Mouse (Mus musculus) hindbrain, embryonic 13.5 days (tissue): ENCODE results near the gene Ptprn2. TPM values are rescaled to one million over a fixed set of nuclear protein-coding genes. Genes with fewer than 3 reads are reported as not detected.

Experiments used
- ATAC-seq: fragments of 200-750 bp; cut with Nextera tagmentation; 2 replicates; pipeline ENCODE4 v1.8.0; 2017; ENCODE audit warnings: moderate TSS enrichment; ENCODE audit not compliant: low FRiP score
- H3K27ac ChIP-seq: fragments of 300-500 bp; sonication (generic); 2 replicates; pipeline ENCODE4 v1.5.1; 2015; ENCODE audit warnings: inconsistent platforms, mild to moderate bottlenecking, moderate library complexity
- H3K27me3 ChIP-seq: fragments of 300-500 bp; sonication (generic); 2 replicates; pipeline ENCODE4 v1.6.1; 2015; ENCODE audit warnings: mild to moderate bottlenecking, inconsistent platforms
- H3K36me3 ChIP-seq: fragments of 300-500 bp; sonication (generic); 2 replicates; pipeline ENCODE4 v1.6.1; 2015; ENCODE audit warnings: mild to moderate bottlenecking, inconsistent platforms
- H3K4me1 ChIP-seq: fragments of 300-500 bp; sonication (generic); replicated peaks from 2 replicates; pipeline ENCODE4 v1.6.1; 2015; ENCODE audit warnings: inconsistent platforms
- H3K4me2 ChIP-seq: fragments of 300-500 bp; sonication (generic); 2 replicates; pipeline ENCODE4 v1.6.1; 2015; ENCODE audit warnings: inconsistent platforms, mild to moderate bottlenecking, moderate library complexity
- H3K4me3 ChIP-seq: fragments of 300-500 bp; sonication (generic); 2 replicates; pipeline ENCODE4 v1.5.1; 2015; ENCODE audit warnings: mild to moderate bottlenecking, inconsistent platforms
- H3K9ac ChIP-seq: fragments of 300-500 bp; sonication (generic); 2 replicates; pipeline ENCODE4 v1.6.1; 2015; ENCODE audit warnings: mild to moderate bottlenecking, inconsistent platforms
- H3K9me3 ChIP-seq: fragments of 300-500 bp; sonication (generic); 2 replicates; pipeline ENCODE4 v1.6.1; 2016; ENCODE audit warnings: inconsistent platforms
- WGBS: fragments of 180-500 bp; shearing (Covaris S2); methylation state at CpG from one replicate; pipeline ENCODE4 v1.1.7; 2015; 5-methylcytosine and 5-hydroxymethylcytosine counted together
- polyA plus RNA-seq: library from polyadenylated mRNA; unstranded; fragments of >200 nt; fragmentation: Nextera tagmentation; extraction: Ambion mirVana; gene quantifications from 2 replicates; pipeline ENCODE4 v1.2.1, GENCODE M21; 2015

Gene Ptprn2
- polyA plus RNA-seq, 1 experiment from 2014 or later = 10.3 TPM

DNA sequence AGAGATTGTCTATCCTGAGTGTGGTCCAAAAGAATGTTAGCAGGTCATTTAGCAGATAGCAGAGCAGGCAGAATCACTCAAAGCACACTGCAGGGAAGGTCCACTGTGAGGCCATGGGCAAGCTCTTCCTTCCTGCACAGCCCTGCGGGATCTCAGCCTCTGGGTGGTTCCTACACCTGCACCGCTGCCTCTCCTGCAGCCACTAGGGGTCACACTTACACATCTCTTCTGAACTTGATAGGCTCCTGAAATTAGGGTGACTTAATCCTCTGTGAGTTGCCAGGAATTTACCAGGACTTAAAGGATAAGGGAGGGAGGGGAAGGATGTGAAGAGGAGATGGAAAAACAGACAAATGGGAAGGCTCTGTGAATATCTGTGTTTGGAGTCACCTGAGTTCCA is 549.7 kb downstream of the Ptprn2 start:
- peak; percentile 46; the same call in 1 of the 2 replicates for ATAC-seq
- Histone ChIP-seq H3K27ac (no peak overlapping the region), H3K4me1 (peaks cover 9% of the 10 kb centered on the region; the same call in 1 of the 2 replicates), H3K9me3 (no peaks in the 10 kb centered on the region), H3K4me3 (no peak overlapping the region), H3K36me3 (no peaks in the 10 kb centered on the region), H3K27me3 (0 out of 2 replicates have a peak, but pooled peaks cover 3% of the 10 kb centered on the region), H3K4me2 (no peak overlapping the region), H3K9ac (no peak overlapping the region)
- WGBS = 5% methylated on average over 2 of the region's 2 CpGs

GRCm38 (mm10) chr12:117039411-117039810 is 553.9 kb downstream of the Ptprn2 start:
- Histone ChIP-seq H3K4me1 (peaks cover 9% of the 10 kb centered on the region; the same call in 1 of the 2 replicates), H3K4me2 (no peak overlapping the region), H3K4me3 (no peak overlapping the region), H3K9me3 (no peaks in the 10 kb centered on the region), H3K36me3 (no peaks in the 10 kb centered on the region), H3K27me3 (0 out of 2 replicates have a peak, but pooled peaks cover 3% of the 10 kb centered on the region), H3K27ac (peak overlapping the region; percentile 4; the same call in 1 of the 2 replicates), H3K9ac (no peak overlapping the region)
- no peak; the same call in 1 of the 2 replicates for ATAC-seq
- WGBS = 8% methylated on average over 3 of the region's 3 CpGs

DNA sequence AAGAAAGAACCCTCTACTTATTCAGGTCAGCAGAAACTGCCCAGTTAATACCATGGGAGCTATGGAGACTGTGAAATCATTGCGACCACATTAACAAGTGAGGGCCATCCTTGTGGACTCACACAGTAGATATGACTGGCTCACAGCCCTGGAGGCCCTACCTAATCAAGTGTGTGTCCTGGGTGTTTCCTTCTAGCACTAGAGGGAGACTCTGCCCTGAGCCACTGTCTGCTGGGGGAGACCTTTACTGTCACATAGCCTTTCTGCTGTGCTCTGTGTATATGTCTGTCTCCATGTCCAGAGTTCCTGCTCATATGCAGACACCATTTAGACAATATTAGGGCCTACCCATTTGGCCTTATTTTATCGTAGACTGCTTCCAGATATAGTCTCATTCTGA is 555.9 kb downstream of the Ptprn2 start:
- Histone ChIP-seq H3K36me3 (no peaks in the 10 kb centered on the region), H3K4me1 (0 out of 2 replicates have a peak, but pooled peaks cover 4% of the 10 kb centered on the region), H3K4me2 (no peak overlapping the region), H3K27ac (no peak overlapping the region), H3K27me3 (no peaks in the 10 kb centered on the region), H3K9ac (no peak overlapping the region), H3K4me3 (no peak overlapping the region), H3K9me3 (no peaks in the 10 kb centered on the region)
- WGBS = 91% methylated on average over 2 of the region's 2 CpGs
- ATAC-seq = no peak

- peaks cover 11% of the 10 kb centered on the region for H3K4me1 ChIP-seq
Measured at GRCm38 (mm10) chr12:117042706-117043105, 557.2 kb downstream of the Ptprn2 start.

GRCm38 (mm10) chr12:117047384-117048251 is 562.1 kb downstream of the Ptprn2 start:
- H3K4me2 ChIP-seq = no peak overlapping the region

More at GRCm38 (mm10) chr12:117042706-117043105, 557.2 kb downstream of the Ptprn2 start:
- Histone ChIP-seq H3K27me3 (no peaks in the 10 kb centered on the region), H3K9me3 (no peaks in the 10 kb centered on the region), H3K27ac (no peak overlapping the region), H3K4me3 (no peak overlapping the region), H3K9ac (no peak overlapping the region), H3K4me2 (no peak overlapping the region), H3K36me3 (no peaks in the 10 kb centered on the region)
- WGBS = 81% methylated on average over 7 of the region's 7 CpGs
- ATAC-seq = no peak

GRCm38 (mm10) chr12:117049829-117050228 is 564.3 kb downstream of the Ptprn2 start:
- H3K27me3 ChIP-seq = no peaks in the 10 kb centered on the region

More at GRCm38 (mm10) chr12:117047384-117048251, 562.1 kb downstream of the Ptprn2 start:
- Histone ChIP-seq H3K27me3 (no peaks in the 10 kb centered on the region), H3K36me3 (no peaks in the 10 kb centered on the region), H3K4me1 (peaks cover 21% of the 10 kb centered on the region), H3K4me3 (no peak overlapping the region), H3K9me3 (no peaks in the 10 kb centered on the region), H3K27ac (peak overlapping the region; percentile 75), H3K9ac (peak overlapping the region; percentile 46; the same call in 1 of the 2 replicates)
- peak; percentile 62 for ATAC-seq
- WGBS = 4% methylated on average over 3 of the region's 3 CpGs

GRCm38 (mm10) chr12:117053223-117053850 is 567.8 kb downstream of the Ptprn2 start:
- peaks cover 43% of the 10 kb centered on the region for H3K4me1 ChIP-seq
- no peaks in the 10 kb centered on the region for H3K9me3 ChIP-seq
- H3K9ac ChIP-seq = peak overlapping the region; percentile 55
- H3K4me2 ChIP-seq = peak overlapping the region; percentile 42
- H3K36me3 ChIP-seq = no peaks in the 10 kb centered on the region
- H3K27me3 ChIP-seq = peaks cover 8% of the 10 kb centered on the region; the same call in 1 of the 2 replicates
- 43% methylated on average over 9 of the region's 9 CpGs for WGBS
- peak overlapping the region; percentile 91 for H3K27ac ChIP-seq
- peak; percentile 18 for ATAC-seq
- no peak overlapping the region for H3K4me3 ChIP-seq

More at GRCm38 (mm10) chr12:117049829-117050228, 564.3 kb downstream of the Ptprn2 start:
- peaks cover 43% of the 10 kb centered on the region for H3K4me1 ChIP-seq
- H3K4me2 ChIP-seq = no peak overlapping the region
- H3K9ac ChIP-seq = no peak overlapping the region
- H3K36me3 ChIP-seq = no peaks in the 10 kb centered on the region
- H3K9me3 ChIP-seq = no peaks in the 10 kb centered on the region
- no peak for ATAC-seq
- no peak overlapping the region for H3K4me3 ChIP-seq
- WGBS = 66% methylated on average over 10 of the region's 10 CpGs
- no peak overlapping the region for H3K27ac ChIP-seq

DNA sequence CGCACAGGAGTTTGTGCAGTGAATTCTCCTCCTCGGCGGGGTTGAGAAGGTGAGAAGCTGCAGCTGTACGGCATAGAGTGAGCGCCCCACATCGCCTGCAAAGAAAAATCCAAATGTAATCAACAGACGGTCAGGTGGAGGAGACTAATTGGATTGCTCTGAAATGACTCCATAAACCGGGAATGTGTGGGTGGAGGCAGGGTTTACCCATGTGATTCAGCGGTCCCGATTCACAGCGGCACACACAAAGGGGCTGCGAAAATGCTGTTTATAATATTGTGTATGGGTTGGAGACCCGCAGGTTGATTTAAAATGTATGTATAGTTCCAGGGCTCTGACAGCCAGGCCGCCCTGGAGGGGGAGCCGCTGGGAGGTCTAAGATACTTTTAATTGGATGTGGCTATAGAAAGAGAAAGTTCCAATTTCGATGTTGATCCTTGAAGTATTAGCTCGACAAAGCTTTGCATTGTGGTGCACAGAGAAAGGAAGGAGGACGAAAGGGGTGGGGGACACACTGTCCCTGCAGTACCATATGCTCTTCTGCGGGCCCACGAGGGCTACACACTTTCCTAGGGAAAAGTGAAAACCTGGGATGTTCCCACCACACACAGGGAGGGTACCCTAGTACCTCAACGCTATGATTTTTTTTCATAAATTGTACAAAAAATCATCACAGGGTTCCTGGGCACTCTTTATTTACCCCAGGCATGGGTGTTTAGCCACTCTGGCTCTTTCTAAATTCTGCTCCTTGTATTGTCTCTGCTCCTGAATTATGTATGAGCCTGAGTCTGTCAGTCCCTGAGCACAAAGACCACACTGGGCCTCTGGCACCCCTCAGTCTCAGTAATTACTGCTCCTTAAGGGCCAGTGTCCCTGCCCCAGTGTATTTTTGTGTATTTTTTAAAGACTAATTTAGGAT is 568.6 kb downstream of the Ptprn2 start:
- H3K4me2 ChIP-seq = peak overlapping the region; percentile 42

DNA sequence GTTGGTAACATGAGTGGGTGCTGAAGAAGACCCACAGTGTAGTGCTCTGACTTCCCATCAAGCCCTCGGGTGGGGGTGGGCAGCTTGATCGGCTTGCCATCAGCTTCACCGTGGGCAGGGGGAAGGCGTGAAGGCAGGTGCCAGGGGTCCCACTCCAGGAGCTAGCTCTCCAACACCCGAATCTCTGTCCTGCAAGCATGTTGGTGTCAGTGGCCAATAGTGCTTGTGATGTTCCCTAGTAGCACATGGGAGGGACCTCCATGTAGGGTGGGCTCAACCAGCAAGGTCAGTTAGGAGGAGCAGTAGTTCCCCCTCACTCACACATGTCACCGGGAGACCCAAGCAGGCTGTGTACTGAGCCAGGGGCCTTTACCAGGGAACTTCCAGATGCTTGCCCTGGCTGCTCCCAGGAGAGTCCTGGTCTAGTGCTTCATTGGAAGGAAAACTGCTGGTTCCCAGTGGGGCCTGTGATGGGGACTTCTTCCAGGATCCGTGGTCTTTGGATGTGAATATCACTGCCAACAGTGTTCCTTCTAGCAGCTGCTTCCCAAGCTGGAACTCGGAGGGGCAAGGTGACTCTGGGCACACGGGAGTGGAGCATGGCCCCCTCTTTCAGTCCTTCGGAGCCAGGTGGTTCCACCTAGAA is 569.5 kb downstream of the Ptprn2 start:
- WGBS = 46% methylated on average over 10 of the region's 10 CpGs
- Histone ChIP-seq H3K4me3 (no peak overlapping the region), H3K4me1 (peaks cover 43% of the 10 kb centered on the region), H3K27ac (peak overlapping the region; percentile 91), H3K36me3 (no peaks in the 10 kb centered on the region), H3K9ac (no peak overlapping the region), H3K4me2 (no peak overlapping the region), H3K9me3 (no peaks in the 10 kb centered on the region), H3K27me3 (peaks cover 9% of the 10 kb centered on the region; the same call in 1 of the 2 replicates)
- peak; percentile 22; the same call in 1 of the 2 replicates for ATAC-seq

More for the DNA sequence above, 568.6 kb downstream of the Ptprn2 start:
- Histone ChIP-seq H3K4me1 (peaks cover 47% of the 10 kb centered on the region), H3K9ac (peak overlapping the region; percentile 55), H3K27me3 (peaks cover 9% of the 10 kb centered on the region; the same call in 1 of the 2 replicates), H3K27ac (peak overlapping the region; percentile 91), H3K36me3 (no peaks in the 10 kb centered on the region), H3K4me3 (peak overlapping the region; percentile 16), H3K9me3 (no peaks in the 10 kb centered on the region)
- 12% methylated on average over 21 of the region's 21 CpGs for WGBS
- ATAC-seq = peak; percentile 75

DNA sequence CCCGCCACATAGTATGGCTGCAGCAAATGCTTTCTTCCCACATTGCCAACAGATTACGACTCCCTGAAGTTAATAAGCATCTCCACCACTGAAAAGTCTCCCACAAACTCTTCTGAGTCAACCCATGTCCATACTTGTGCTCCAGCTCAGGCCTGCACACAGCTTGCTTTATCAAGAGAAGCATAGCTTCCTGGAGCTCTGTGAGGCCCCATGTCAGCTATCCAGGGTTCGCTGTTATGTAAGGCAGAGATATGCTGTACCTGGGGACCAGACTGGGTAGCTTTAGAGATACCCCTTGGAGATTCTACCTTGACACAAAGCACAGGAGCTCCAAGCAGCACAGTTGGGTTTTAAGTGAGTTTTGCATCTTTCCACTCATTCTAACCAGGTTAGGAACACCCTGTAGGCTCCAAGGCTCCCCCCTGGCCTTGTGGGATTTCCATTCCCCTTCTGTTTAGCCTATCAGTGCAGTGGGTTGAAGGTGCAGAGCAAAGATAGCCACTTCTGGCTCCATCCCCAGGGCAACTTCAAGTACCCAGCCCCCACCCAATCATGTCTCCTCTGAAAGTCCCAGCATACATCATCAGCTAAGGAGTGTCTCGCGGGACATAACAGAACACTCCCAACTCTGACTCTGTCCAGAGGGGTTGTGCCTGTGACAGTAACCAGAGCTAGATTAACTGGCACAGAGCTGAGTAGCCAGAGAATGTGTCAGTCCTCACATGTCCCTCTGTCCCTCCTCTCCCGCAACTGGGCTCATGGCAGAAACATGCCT is 572.9 kb downstream of the Ptprn2 start:
- Histone ChIP-seq H3K4me2 (no peak overlapping the region), H3K9me3 (no peaks in the 10 kb centered on the region), H3K4me3 (no peak overlapping the region), H3K36me3 (no peaks in the 10 kb centered on the region), H3K9ac (no peak overlapping the region), H3K27ac (no peak overlapping the region), H3K4me1 (peaks cover 32% of the 10 kb centered on the region), H3K27me3 (peaks cover 9% of the 10 kb centered on the region; the same call in 1 of the 2 replicates)
- 88% methylated on average over 6 of the region's 6 CpGs for WGBS
- ATAC-seq = no peak
